Mouse (Mus musculus): ENCODE results near the gene Prdm8. TPM values are rescaled to one million over a fixed set of nuclear protein-coding genes. Genes with fewer than 3 reads are reported as not detected.

Prdm8 gene
- polyA plus RNA-seq, 1 experiment from 2014 or later, result not detected

DNA sequence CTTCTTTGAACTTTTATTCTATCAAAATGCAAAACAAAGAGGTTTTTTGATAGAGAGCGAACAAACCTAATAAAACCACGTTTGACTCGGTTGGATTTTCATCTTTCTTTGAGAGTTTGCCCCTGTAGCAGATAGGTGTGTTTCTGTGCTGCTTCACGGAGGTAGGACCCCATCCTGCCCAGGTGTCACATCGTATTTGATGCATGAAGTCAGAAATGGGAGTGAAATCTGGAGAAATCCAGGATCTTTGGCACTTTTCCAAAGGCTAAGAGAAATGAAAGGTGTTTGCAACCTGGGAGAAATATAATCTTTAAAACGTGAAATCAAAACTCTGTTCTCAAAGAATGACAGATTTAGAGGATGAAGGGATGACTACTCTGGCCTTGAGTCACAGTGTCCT, 71.5 kb downstream of the Prdm8 start:
- no peak for ATAC-seq (ENCODE audit: low read depth)
- H3K9me3 ChIP-seq (replicated peaks), result no peaks in the 10 kb centered on the region; the same call in 1 of the 2 replicates
- 51% methylated on average over 6 of the region's 6 CpGs for WGBS (ENCODE audit: insufficient replicate concordance)

More for the DNA sequence above, 71.5 kb downstream of the Prdm8 start:
- Histone ChIP-seq H3K4me3 (replicated peaks) (no peak overlapping the region), H3K4me1 (replicated peaks) (no peaks in the 10 kb centered on the region), H3K36me3 (no peaks in the 10 kb centered on the region), H3K9ac (no peak overlapping the region), H3K4me2 (no peak overlapping the region), H3K27ac (no peak overlapping the region), H3K27me3 (no peaks in the 10 kb centered on the region)
- no peak for DNase-seq

Other genes with a start within 250 kb of the Prdm8 start
- gene Antxr2, start 136.2 kb upstream of the Prdm8 start, polyA plus RNA-seq (2015; fragmentation: Nextera tagmentation; extraction: Ambion mirVana), result 4.2 and 4.8 TPM in 2 replicates
- 0.15 and 0.23 TPM in 2 replicates for gene Fgf5, start 87.0 kb downstream of the Prdm8 start, polyA plus RNA-seq (2015; fragmentation: Nextera tagmentation; extraction: Ambion mirVana)
- gene Cfap299, start 162.1 kb downstream of the Prdm8 start, polyA plus RNA-seq (2015; fragmentation: Nextera tagmentation; extraction: Ambion mirVana), result 0.20 TPM in 1 of 2 replicates, not detected in the other